Mouse (Mus musculus): ENCODE data around the gene Fam178b. TPM values are rescaled to one million over a fixed set of nuclear protein-coding genes. Genes with fewer than 3 reads are reported as not detected.
"Not testable (repeated sequence)": the region's sequence is repeated elsewhere in the genome, so short reads cannot be mapped to it uniquely, and the experiment has no call there.

Gene Fam178b
- total RNA-seq, 2 experiments from 2014 or later: 1.2 TPM; not detected in 1

- intact Hi-C loops (cut with DNase I): no loop called here
- DNase-seq: no peak
These were observed 50.9 kb downstream of the Fam178b start for GRCm38 (mm10) chr1:36632090-36632489.

- intact Hi-C loops (cut with DNase I): no loop called here
- DNase-seq: no peak
These were observed 51.6 kb downstream of the Fam178b start for GRCm38 (mm10) chr1:36631391-36631790.

- intact Hi-C loops (cut with DNase I): no loop called here
These were observed 52.8 kb downstream of the Fam178b start for GRCm38 (mm10) chr1:36630053-36630739.

GRCm38 (mm10) chr1:36628585-36628984, 54.4 kb downstream of the Fam178b start:
- intact Hi-C loops (cut with DNase I): no loop called here

More at GRCm38 (mm10) chr1:36630053-36630739, 52.8 kb downstream of the Fam178b start:
- DNase-seq: no peak

GRCm38 (mm10) chr1:36625442-36625841, 57.5 kb downstream of the Fam178b start:
- intact Hi-C loops (cut with DNase I): no loop called here
- DNase-seq: no peak

More at GRCm38 (mm10) chr1:36628585-36628984, 54.4 kb downstream of the Fam178b start:
- no peak for DNase-seq

- intact Hi-C loops (cut with DNase I); DNase-seq: not testable (repeated sequence)
These were observed 67.0 kb downstream of the Fam178b start for GRCm38 (mm10) chr1:36615958-36616357.

GRCm38 (mm10) chr1:36615188-36615587, 67.8 kb downstream of the Fam178b start:
- intact Hi-C loops (cut with DNase I): no loop called here
- no peak for DNase-seq

GRCm38 (mm10) chr1:36614584-36614983, 68.4 kb downstream of the Fam178b start:
- intact Hi-C loops (cut with DNase I): no loop called here
- no peak for DNase-seq

- no peak for DNase-seq
- intact Hi-C loops (cut with DNase I): no loop called here
These were observed 69.5 kb downstream of the Fam178b start for GRCm38 (mm10) chr1:36613374-36613895.

- intact Hi-C loops (cut with DNase I): no loop called here
- DNase-seq: peak in 1 of 2 experiments; percentile 51
These were observed 70.6 kb downstream of the Fam178b start for GRCm38 (mm10) chr1:36612362-36612761.

- intact Hi-C loops (cut with DNase I): no loop called here
These were observed 71.4 kb downstream of the Fam178b start for GRCm38 (mm10) chr1:36611449-36612123.

GRCm38 (mm10) chr1:36608211-36608610, 74.8 kb downstream of the Fam178b start:
- DNase-seq: no peak
- intact Hi-C loops (cut with DNase I): no loop called here

More at GRCm38 (mm10) chr1:36611449-36612123, 71.4 kb downstream of the Fam178b start:
- peak in 1 of 2 experiments; percentile 48 for DNase-seq

GRCm38 (mm10) chr1:36606951-36607350, 76.0 kb downstream of the Fam178b start:
- intact Hi-C loops (cut with DNase I): no loop called here
- DNase-seq: no peak

GRCm38 (mm10) chr1:36604254-36605156, 78.5 kb downstream of the Fam178b start:
- intact Hi-C loops (cut with DNase I): no loop called here
- no peak for DNase-seq

GRCm38 (mm10) chr1:36603361-36603760, 79.6 kb downstream of the Fam178b start:
- peak; percentile 53 to 54 for DNase-seq
- intact Hi-C loops (cut with DNase I): no loop called here

- intact Hi-C loops (cut with DNase I): no loop called here
These were observed 80.7 kb downstream of the Fam178b start for GRCm38 (mm10) chr1:36602271-36602670.

GRCm38 (mm10) chr1:36598411-36598810, 84.6 kb downstream of the Fam178b start:
- no peak for DNase-seq
- intact Hi-C loops (cut with DNase I): no loop called here

More at GRCm38 (mm10) chr1:36602271-36602670, 80.7 kb downstream of the Fam178b start:
- no peak for DNase-seq

- DNase-seq: peak in 1 of 2 experiments; percentile 11
- intact Hi-C loops (cut with DNase I): no loop called here
These were observed 86.9 kb downstream of the Fam178b start for GRCm38 (mm10) chr1:36596114-36596513.

- intact Hi-C loops (cut with DNase I): no loop called here
These were observed 87.6 kb downstream of the Fam178b start for GRCm38 (mm10) chr1:36595167-36595931.

GRCm38 (mm10) chr1:36593099-36593498, 89.9 kb downstream of the Fam178b start:
- no peak for DNase-seq
- intact Hi-C loops (cut with DNase I): no loop called here

More at GRCm38 (mm10) chr1:36595167-36595931, 87.6 kb downstream of the Fam178b start:
- DNase-seq: peak in 1 of 2 experiments; percentile 10

All from gastrocnemius, postnatal 36 days (tissue).